Comparison of ENCODE assay signal across 8 mouse cellular contexts in the genomic region with DNA sequence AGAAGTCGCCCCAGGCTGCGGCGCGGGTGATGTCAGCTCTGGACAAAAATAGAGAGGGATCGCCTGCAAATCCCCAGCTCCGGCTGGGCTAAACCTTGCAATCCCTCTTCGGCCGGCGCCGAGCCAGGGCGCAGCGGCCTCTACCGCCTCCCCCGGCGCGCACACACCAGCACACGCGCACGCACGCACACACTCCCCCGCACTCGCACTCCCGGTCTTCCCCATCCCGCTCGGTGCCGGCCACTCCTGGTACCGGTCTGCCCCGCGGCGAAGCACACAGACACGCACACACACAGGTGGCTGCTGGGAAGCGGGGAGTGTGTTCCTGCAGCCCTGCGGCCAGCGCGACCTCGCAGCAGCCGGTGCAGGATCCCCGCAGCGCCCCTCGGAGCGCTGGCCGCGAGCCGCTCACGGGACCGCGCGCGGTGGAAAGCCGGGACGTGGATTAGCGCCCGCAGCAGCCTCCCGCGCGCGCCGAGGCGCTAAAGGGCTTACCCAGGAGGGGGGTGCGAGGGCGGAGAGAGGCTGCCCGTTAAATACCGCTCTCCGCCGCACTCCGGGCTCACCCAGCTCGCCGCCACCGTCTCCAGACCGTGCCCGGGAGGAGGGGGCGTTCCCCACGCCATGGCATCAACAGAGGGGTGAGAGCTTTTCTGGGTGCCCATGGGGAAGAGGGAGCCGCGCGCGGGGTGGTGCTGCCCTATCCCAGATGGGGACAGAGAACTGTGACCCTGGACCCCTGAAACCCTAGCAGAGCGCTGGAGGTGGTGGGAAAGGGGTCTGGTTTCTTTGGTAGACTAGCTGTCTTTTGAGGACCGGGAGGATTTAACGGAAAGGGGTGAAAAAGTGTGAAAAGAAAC. TPM values are rescaled to one million over a fixed set of nuclear protein-coding genes. Genes with fewer than 3 reads are reported as not detected.
DNase-seq lines count a peak whose midpoint lies in the region; ATAC-seq and TF ChIP-seq lines count a peak whose summit lies in the region.

No protein-coding gene starts in this region.

- H3K36me3 ChIP-seq in erythroblast, embryonic 14.5 days (ENCODE audit: control insufficient read depth): no peaks in the 10 kb centered on the region
- no peaks in the 10 kb centered on the region for H3K36me3 ChIP-seq in intestine, embryonic 16.5 days (ENCODE audit: control insufficient read depth, insufficient read depth, low read length)
- no peaks in the 10 kb centered on the region for H3K36me3 ChIP-seq in limb, embryonic 15.5 days
- H3K36me3 ChIP-seq in neural tube, embryonic 13.5 days: no peaks in the 10 kb centered on the region

- no peak; the same call in 1 of the 2 replicates for TF ChIP-seq POLR2A in cerebellum, adult 2 months (IDR thresholded peaks at IDR 0.05; ENCODE audit: borderline replicate concordance, insufficient read depth, low read length)

- no peak for ATAC-seq in erythroblast, adult 5-6 weeks (replicated peaks; ENCODE audit: low FRiP score, poor library complexity, severe bottlenecking)
- peak; percentile 83 for ATAC-seq in intestine, embryonic 16.5 days
- ATAC-seq in limb, embryonic 15.5 days (ENCODE audit: insufficient number of reproducible peaks, low FRiP score, low TSS enrichment, low read depth): peak; percentile 74
- peak; percentile 83 for ATAC-seq in neural tube, embryonic 13.5 days (ENCODE audit: low read depth)

- peak overlapping the region; percentile 57 for H3K9ac ChIP-seq in intestine, embryonic 16.5 days (ENCODE audit: low read depth, low read length)
- peak overlapping the region; percentile 31 for H3K9ac ChIP-seq in limb, embryonic 15.5 days
- H3K9ac ChIP-seq in neural tube, embryonic 13.5 days: peak overlapping the region; percentile 96

- peak; percentile 85 for DNase-seq in cerebellum, adult 2 months
- peak; percentile 49 for DNase-seq in forelimb bud, embryonic 11.5 days (ENCODE audit: low read depth, low spot score)
- DNase-seq in urinary bladder, postnatal 4 days (ENCODE audit: low spot score in 2 of 2): peak; percentile 26 to 62

- no peak; the same call in 1 of the 2 replicates for TF ChIP-seq CTCF in cerebellum, adult 2 months (IDR thresholded peaks at IDR 0.05; ENCODE audit: borderline replicate concordance, insufficient read depth, low read depth, low read length)

- no peaks in the 10 kb centered on the region for H3K4me1 ChIP-seq in erythroblast, embryonic 14.5 days (ENCODE audit: control insufficient read depth)
- peaks cover 3% of the 10 kb centered on the region; the same call in 1 of the 2 replicates for H3K4me1 ChIP-seq in cerebellum, adult 2 months (ENCODE audit: control insufficient read depth, insufficient read depth, low read length)
- peaks cover 9% of the 10 kb centered on the region; the same call in 1 of the 2 replicates for H3K4me1 ChIP-seq in intestine, embryonic 16.5 days (ENCODE audit: control insufficient read depth, insufficient read depth, low read length)
- peaks cover 22% of the 10 kb centered on the region for H3K4me1 ChIP-seq in limb, embryonic 15.5 days
- H3K4me1 ChIP-seq in neural tube, embryonic 13.5 days (replicated peaks): peaks cover 73% of the 10 kb centered on the region

- H3K4me3 ChIP-seq in erythroblast, embryonic 14.5 days (replicated peaks): peak overlapping the region; percentile 0
- peak overlapping the region; percentile 74 for H3K4me3 ChIP-seq in cerebellum, adult 2 months (replicated peaks; ENCODE audit: insufficient read depth, low read depth, low read length)
- H3K4me3 ChIP-seq in intestine, embryonic 16.5 days (ENCODE audit: low read length): peak overlapping the region; percentile 64
- peak overlapping the region; percentile 61 for H3K4me3 ChIP-seq in limb, embryonic 15.5 days
- peak overlapping the region; percentile 77 for H3K4me3 ChIP-seq in neural tube, embryonic 13.5 days

- H3K27ac ChIP-seq in cerebellum, adult 2 months (ENCODE audit: insufficient read depth, low read length): peak overlapping the region; percentile 15
- no peak overlapping the region for H3K27ac ChIP-seq in intestine, embryonic 16.5 days (ENCODE audit: low read length)
- no peak overlapping the region; the same call in 1 of the 2 replicates for H3K27ac ChIP-seq in limb, embryonic 15.5 days
- peak overlapping the region; percentile 96 for H3K27ac ChIP-seq in neural tube, embryonic 13.5 days (replicated peaks)

- H3K27me3 ChIP-seq in erythroblast, embryonic 14.5 days (ENCODE audit: control insufficient read depth): peaks cover 40% of the 10 kb centered on the region
- no peaks in the 10 kb centered on the region for H3K27me3 ChIP-seq in cerebellum, adult 2 months (ENCODE audit: control insufficient read depth, insufficient read depth, low read length)
- H3K27me3 ChIP-seq in intestine, embryonic 16.5 days (replicated peaks; ENCODE audit: control insufficient read depth, insufficient read depth, low read length): peaks cover 20% of the 10 kb centered on the region
- H3K27me3 ChIP-seq in limb, embryonic 15.5 days: peaks cover 50% of the 10 kb centered on the region
- peaks cover 6% of the 10 kb centered on the region for H3K27me3 ChIP-seq in neural tube, embryonic 13.5 days

- under 1% methylated on average over 80 of the region's 80 CpGs for WGBS in cerebellum, adult 2 months
- WGBS in intestine, embryonic 16.5 days: under 1% methylated on average over 76 of the region's 80 CpGs
- WGBS in limb, embryonic 15.5 days: under 1% methylated on average over 80 of the region's 80 CpGs
- WGBS in neural tube, embryonic 13.5 days: under 1% methylated on average over 80 of the region's 80 CpGs

- no peaks in the 10 kb centered on the region for H3K9me3 ChIP-seq in erythroblast, embryonic 14.5 days (ENCODE audit: control insufficient read depth, low read length)
- H3K9me3 ChIP-seq in intestine, embryonic 16.5 days (ENCODE audit: control insufficient read depth, low read length): no peaks in the 10 kb centered on the region
- no peaks in the 10 kb centered on the region for H3K9me3 ChIP-seq in limb, embryonic 15.5 days
- no peaks in the 10 kb centered on the region for H3K9me3 ChIP-seq in neural tube, embryonic 13.5 days

- H3K4me2 ChIP-seq in intestine, embryonic 16.5 days (ENCODE audit: low read depth, low read length): peak overlapping the region; percentile 98
- H3K4me2 ChIP-seq in limb, embryonic 15.5 days: peak overlapping the region; percentile 98
- peak overlapping the region; percentile 87 for H3K4me2 ChIP-seq in neural tube, embryonic 13.5 days

RNA-seq across cellular contexts. Expression of gene Slc1a2, which starts 0.4 kb away (rescaled TPM):
- 0.01 TPM in 1 of 2 replicates, not detected in the other for polyA plus RNA-seq in erythroblast, embryonic 14.5 days (2012)
- not detected in 2 replicates for total RNA-seq in erythroblast, adult 5-6 weeks (2015; ENCODE audit: low replicate concordance)
- total RNA-seq in erythroblast, adult 5-6 weeks (2017; ENCODE audit: low replicate concordance): not detected in 2 replicates
- polyA plus RNA-seq in cerebellum, adult 2 months (2012; rRNA removed): 190 and 219 TPM in 2 replicates
- 0.13 and 0.26 TPM in 2 replicates for polyA plus RNA-seq in intestine, embryonic 16.5 days (2015; fragmentation: Nextera tagmentation; extraction: Ambion mirVana)
- 1.3 and 1.5 TPM in 2 replicates for polyA plus RNA-seq in limb, embryonic 15.5 days (2015; fragmentation: Nextera tagmentation; extraction: Ambion mirVana)
- polyA plus RNA-seq in neural tube, embryonic 13.5 days (2015; fragmentation: Nextera tagmentation; extraction: Ambion mirVana): 18.8 and 22.5 TPM in 2 replicates

Comparison
In these comparisons a context has a peak if more than half of its experiments do, and no peak if none do; other contexts are left out.
1. H3K4me3 ChIP-seq: peak in every context shown above with its lines; median percentile 77 in neural tube, embryonic 13.5 days; 74 in cerebellum, adult 2 months; 64 in intestine, embryonic 16.5 days; 61 in limb, embryonic 15.5 days; 0 in erythroblast, embryonic 14.5 days.
2. H3K27ac ChIP-seq: peak in cerebellum, adult 2 months (single experiment) and neural tube, embryonic 13.5 days (single experiment); none in intestine, embryonic 16.5 days (single experiment) and limb, embryonic 15.5 days (single experiment).
3. H3K9ac ChIP-seq: peak in every context shown above with its lines; median percentile 96 in neural tube, embryonic 13.5 days; 57 in intestine, embryonic 16.5 days; 31 in limb, embryonic 15.5 days.
4. Peak in every context shown above with its lines, with median percentiles within 50 percentile points of each other: DNase-seq and H3K4me2 ChIP-seq.